Mouse (Mus musculus) liver, postnatal 0 days (tissue): ENCODE results near the gene Usp35.

ENCODE experiments used
- CTCF ChIP-seq: sonication (generic); IDR thresholded peaks from 2 replicates; pipeline ENCODE4 v1.5.1; 2016; ENCODE audit warnings: antibody characterized with exemption, low read depth
- EP300 ChIP-seq: IDR thresholded peaks from 2 replicates; pipeline ENCODE4 v1.6.1; 2016; ENCODE audit warnings: antibody characterized with exemption, low read depth, mild to moderate bottlenecking

DNA sequence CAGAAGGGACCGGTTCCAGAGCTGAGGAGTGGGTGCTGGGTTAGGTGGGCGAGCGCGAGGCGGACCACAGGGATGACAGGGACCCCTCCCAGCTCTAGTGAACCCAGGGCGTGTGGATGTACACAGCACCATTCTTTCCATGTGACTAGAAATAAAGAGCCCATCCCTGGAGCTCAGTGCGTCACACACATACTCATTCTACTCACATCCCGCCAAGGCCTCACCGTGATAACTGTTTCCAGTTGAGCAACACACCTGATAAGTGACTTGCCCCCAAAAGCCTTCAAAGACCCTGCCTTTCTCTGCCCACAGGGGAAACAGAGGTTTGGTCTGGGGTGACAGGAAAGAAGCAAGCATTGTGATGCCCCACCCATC, 834 bp upstream of the Usp35 start:
- TF ChIP-seq CTCF (no peak), EP300 (no peak)
